In genomic region chr1:179573650-179574206, GRCm38 (mm10) we compare ENCODE assay signal across 18 mouse cellular contexts. TPM values are rescaled to one million over a fixed set of nuclear protein-coding genes. Genes with fewer than 3 reads are reported as not detected.
A peak's percentile ranks its signal among the peaks of the same experiment; 100 is the strongest.
DNase-seq lines count a peak whose midpoint lies in the region; ATAC-seq and TF ChIP-seq lines count a peak whose summit lies in the region.
"Had no signal": no experiment of that assay in that cellular context is flagged by ENCODE, and none has a peak within 500 bp of the region (broad histone marks: within the 10 kb centered on the region; RNA-seq: fewer than 3 reads in every experiment).

No protein-coding gene starts in this region.

- no peaks in the 10 kb centered on the region for H3K36me3 ChIP-seq in forebrain, embryonic 10.5 days (replicated peaks)
- 0 out of 2 replicates have a peak, but pooled peaks cover under 1% of the 10 kb centered on the region for H3K36me3 ChIP-seq in forebrain, embryonic 13.5 days (ENCODE audit: poor library complexity, severe bottlenecking)
- H3K36me3 ChIP-seq in liver, embryonic 14.5 days (replicated peaks; ENCODE audit: control insufficient read depth, insufficient read depth, low read depth) = no peaks in the 10 kb centered on the region
- H3K36me3 ChIP-seq in intestine, embryonic 15.5 days = no peaks in the 10 kb centered on the region
- H3K36me3 ChIP-seq in stomach, postnatal 0 days (ENCODE audit: control insufficient read depth, insufficient read depth, low read length) = no peaks in the 10 kb centered on the region
- H3K36me3 ChIP-seq: heart, embryonic 15.5 days; hindbrain, embryonic 15.5 days; midbrain, embryonic 13.5 days had no signal

- TF ChIP-seq CTCF in liver, embryonic 14.5 days (IDR thresholded peaks at IDR 0.05; ENCODE audit: low read depth) = no peak
- no peak for TF ChIP-seq CTCF in stomach, postnatal 0 days (IDR thresholded peaks at IDR 0.05; ENCODE audit: low read depth)

- H3K27me3 ChIP-seq in forebrain, embryonic 10.5 days (ENCODE audit: poor library complexity, severe bottlenecking) = no peaks in the 10 kb centered on the region
- no peaks in the 10 kb centered on the region for H3K27me3 ChIP-seq in forebrain, embryonic 13.5 days
- H3K27me3 ChIP-seq in liver, embryonic 14.5 days (ENCODE audit: control insufficient read depth, insufficient read depth, low read length) = no peaks in the 10 kb centered on the region
- H3K27me3 ChIP-seq in intestine, embryonic 15.5 days (replicated peaks) = no peaks in the 10 kb centered on the region
- no peaks in the 10 kb centered on the region for H3K27me3 ChIP-seq in stomach, postnatal 0 days (ENCODE audit: control insufficient read depth, insufficient read depth, low read length)
- H3K27me3 ChIP-seq: heart, embryonic 15.5 days; hindbrain, embryonic 15.5 days; midbrain, embryonic 13.5 days had no signal

- no peak overlapping the region for H3K4me3 ChIP-seq in forebrain, embryonic 10.5 days
- H3K4me3 ChIP-seq in forebrain, embryonic 13.5 days = no peak overlapping the region
- no peak overlapping the region for H3K4me3 ChIP-seq in liver, embryonic 14.5 days (ENCODE audit: insufficient read depth in 1 of 2, low read depth in 2 of 2, low read length in 2 of 2)
- no peak overlapping the region for H3K4me3 ChIP-seq in intestine, embryonic 15.5 days (replicated peaks)
- no peak overlapping the region for H3K4me3 ChIP-seq in stomach, postnatal 0 days (ENCODE audit: low read depth, low read length)
- H3K4me3 ChIP-seq: erythroblast, embryonic 14.5 days; heart, embryonic 15.5 days; hindbrain, embryonic 15.5 days; midbrain, embryonic 13.5 days had no signal

- no peak overlapping the region for H3K4me2 ChIP-seq in forebrain, embryonic 13.5 days
- no peak overlapping the region for H3K4me2 ChIP-seq in liver, embryonic 14.5 days (ENCODE audit: low read depth)
- no peak overlapping the region for H3K4me2 ChIP-seq in intestine, embryonic 15.5 days (replicated peaks)
- no peak overlapping the region for H3K4me2 ChIP-seq in stomach, postnatal 0 days (replicated peaks; ENCODE audit: low read depth)
- H3K4me2 ChIP-seq: heart, embryonic 15.5 days; hindbrain, embryonic 15.5 days; midbrain, embryonic 13.5 days had no signal

- no peak overlapping the region for H3K9ac ChIP-seq in forebrain, embryonic 13.5 days
- no peak overlapping the region for H3K9ac ChIP-seq in liver, embryonic 14.5 days (replicated peaks)
- no peak overlapping the region for H3K9ac ChIP-seq in intestine, embryonic 15.5 days
- no peak overlapping the region for H3K9ac ChIP-seq in stomach, postnatal 0 days (ENCODE audit: low read length)
- H3K9ac ChIP-seq: heart, embryonic 15.5 days; hindbrain, embryonic 15.5 days; midbrain, embryonic 13.5 days had no signal

- 83% methylated on average over 6 of the region's 6 CpGs for WGBS in forebrain, embryonic 10.5 days
- 85% methylated on average over 6 of the region's 6 CpGs for WGBS in forebrain, embryonic 13.5 days
- 55% methylated on average over 6 of the region's 6 CpGs for WGBS in liver, embryonic 14.5 days (ENCODE audit: insufficient replicate concordance)
- 55% methylated on average over 6 of the region's 6 CpGs for WGBS in intestine, embryonic 15.5 days
- WGBS in stomach, postnatal 0 days = 35% methylated on average over 6 of the region's 6 CpGs

- H3K4me1 ChIP-seq in forebrain, embryonic 10.5 days = peaks cover 5% of the 10 kb centered on the region; the same call in 1 of the 2 replicates
- H3K4me1 ChIP-seq in forebrain, embryonic 13.5 days = no peaks in the 10 kb centered on the region; the same call in 1 of the 2 replicates
- H3K4me1 ChIP-seq in liver, embryonic 14.5 days (replicated peaks; ENCODE audit: control insufficient read depth in 2 of 2, insufficient read depth in 2 of 2, low read length in 1 of 2) = peaks cover 9 to 22% of the 10 kb centered on the region in 2 experiments
- H3K4me1 ChIP-seq in intestine, embryonic 15.5 days (replicated peaks) = peaks cover 10% of the 10 kb centered on the region
- 0 out of 2 replicates have a peak, but pooled peaks cover 2% of the 10 kb centered on the region for H3K4me1 ChIP-seq in stomach, postnatal 0 days (replicated peaks; ENCODE audit: control insufficient read depth, insufficient read depth)
- H3K4me1 ChIP-seq: hindbrain, embryonic 15.5 days had no signal

- ATAC-seq in forebrain, embryonic 13.5 days = no peak
- 0 out of 2 replicates have a peak, but pooled peaks have one; percentile 21 for ATAC-seq in liver, embryonic 14.5 days (ENCODE audit: insufficient read depth)
- ATAC-seq in intestine, embryonic 15.5 days = no peak
- ATAC-seq in stomach, postnatal 0 days (ENCODE audit: low FRiP score, low TSS enrichment) = no peak
- ATAC-seq: activated CD4-positive, CD25-positive, alpha-beta regulatory T cell, adult 4 months; midbrain, embryonic 13.5 days had no signal

- no peaks in the 10 kb centered on the region for H3K9me3 ChIP-seq in forebrain, embryonic 10.5 days
- H3K9me3 ChIP-seq in forebrain, embryonic 13.5 days (replicated peaks) = no peaks in the 10 kb centered on the region
- H3K9me3 ChIP-seq in liver, embryonic 14.5 days (ENCODE audit: control insufficient read depth, low read length) = no peaks in the 10 kb centered on the region
- no peaks in the 10 kb centered on the region for H3K9me3 ChIP-seq in intestine, embryonic 15.5 days
- no peaks in the 10 kb centered on the region for H3K9me3 ChIP-seq in stomach, postnatal 0 days (ENCODE audit: control insufficient read depth, low read length)
- H3K9me3 ChIP-seq: G1E; heart, embryonic 15.5 days; hindbrain, embryonic 15.5 days; midbrain, embryonic 13.5 days had no signal

- DNase-seq in forebrain, embryonic 10.5 days (ENCODE audit: extremely low spot score, low spot score) = no peak
- DNase-seq in liver, embryonic 14.5 days (ENCODE audit: low read depth in 3 of 3, low spot score in 3 of 3) = no peak
- no peak for DNase-seq in liver
- no peak for DNase-seq in stomach, postnatal 0 days (ENCODE audit: low spot score)
- DNase-seq in gastrocnemius, postnatal 4 days (ENCODE audit: low spot score in 2 of 2) = no peak
- no peak for DNase-seq in ovary, postnatal 14 days (ENCODE audit: low spot score)
- DNase-seq: cerebellum, adult 18-20 months; kidney, postnatal 25 days; right cerebral cortex, postnatal 4 days; thymus, postnatal 4 days had no signal

- 0 out of 2 replicates have a peak overlapping the region, but pooled peaks have one; percentile 11 for H3K27ac ChIP-seq in forebrain, embryonic 10.5 days
- no peak overlapping the region for H3K27ac ChIP-seq in forebrain, embryonic 13.5 days
- no peak overlapping the region for H3K27ac ChIP-seq in liver, embryonic 14.5 days
- H3K27ac ChIP-seq in intestine, embryonic 15.5 days = peak overlapping the region; percentile 55
- H3K27ac ChIP-seq in stomach, postnatal 0 days (replicated peaks) = peak overlapping the region; percentile 85
- H3K27ac ChIP-seq: heart, embryonic 15.5 days; hindbrain, embryonic 15.5 days; midbrain, embryonic 13.5 days had no signal

- no peak for TF ChIP-seq EP300 in liver, embryonic 14.5 days (IDR thresholded peaks at IDR 0.05; ENCODE audit: low read depth)
- no peak for TF ChIP-seq EP300 in stomach, postnatal 0 days (optimal IDR thresholded peaks at IDR 0.05)

RNA-seq across cellular contexts. Expression of gene Cnst, which starts 27.6 kb away (rescaled TPM):
- polyA plus RNA-seq in forebrain, embryonic 10.5 days (2016; fragmentation: Nextera tagmentation; extraction: Ambion mirVana) = 17.4 and 18.5 TPM in 2 replicates
- polyA plus RNA-seq in forebrain, embryonic 13.5 days (2015; fragmentation: Nextera tagmentation; extraction: Ambion mirVana) = 23.0 and 24.4 TPM in 2 replicates
- polyA plus RNA-seq in liver, embryonic 14.5 days (2012; rRNA removed) = 7.5 and 9.5 TPM in 2 replicates
- polyA plus RNA-seq in liver, embryonic 14.5 days (2014; fragmentation: Nextera tagmentation; extraction: Ambion mirVana) = 10.2 and 11.6 TPM in 2 replicates
- 11.0 and 11.8 TPM in 2 replicates for polyA plus RNA-seq in intestine, embryonic 15.5 days (2015; fragmentation: Nextera tagmentation; extraction: Ambion mirVana)
- polyA plus RNA-seq in stomach, postnatal 0 days (2015; fragmentation: Nextera tagmentation; extraction: Ambion mirVana) = 8.8 and 9.9 TPM in 2 replicates
- total RNA-seq in gastrocnemius, postnatal 4 days (2021) = 10 to 100 TPM; 33.5 to 36.4 TPM

RNA-seq across cellular contexts. Expression of gene Tfb2m, which starts 27.7 kb away (rescaled TPM):
- 22.9 and 27.2 TPM in 2 replicates for polyA plus RNA-seq in forebrain, embryonic 10.5 days (2016; fragmentation: Nextera tagmentation; extraction: Ambion mirVana)
- 32.4 and 32.6 TPM in 2 replicates for polyA plus RNA-seq in forebrain, embryonic 13.5 days (2015; fragmentation: Nextera tagmentation; extraction: Ambion mirVana)
- polyA plus RNA-seq in liver, embryonic 14.5 days (2012; rRNA removed) = 4.0 and 6.5 TPM in 2 replicates
- 7.8 and 9.4 TPM in 2 replicates for polyA plus RNA-seq in liver, embryonic 14.5 days (2014; fragmentation: Nextera tagmentation; extraction: Ambion mirVana)
- 28.8 and 36.1 TPM in 2 replicates for polyA plus RNA-seq in intestine, embryonic 15.5 days (2015; fragmentation: Nextera tagmentation; extraction: Ambion mirVana)
- 28.7 and 31.6 TPM in 2 replicates for polyA plus RNA-seq in stomach, postnatal 0 days (2015; fragmentation: Nextera tagmentation; extraction: Ambion mirVana)
- total RNA-seq in gastrocnemius, postnatal 4 days (2021) = 10 to 100 TPM; 16.1 to 19.5 TPM

RNA-seq across cellular contexts. Expression of gene Smyd3, which starts 55.9 kb away (rescaled TPM):
- 14.7 and 18.0 TPM in 2 replicates for polyA plus RNA-seq in forebrain, embryonic 10.5 days (2016; fragmentation: Nextera tagmentation; extraction: Ambion mirVana)
- 13.5 and 13.7 TPM in 2 replicates for polyA plus RNA-seq in forebrain, embryonic 13.5 days (2015; fragmentation: Nextera tagmentation; extraction: Ambion mirVana)
- 1.5 and 2.6 TPM in 2 replicates for polyA plus RNA-seq in liver, embryonic 14.5 days (2012; rRNA removed)
- polyA plus RNA-seq in liver, embryonic 14.5 days (2014; fragmentation: Nextera tagmentation; extraction: Ambion mirVana) = 6.3 and 6.6 TPM in 2 replicates
- 15.3 and 18.1 TPM in 2 replicates for polyA plus RNA-seq in intestine, embryonic 15.5 days (2015; fragmentation: Nextera tagmentation; extraction: Ambion mirVana)
- polyA plus RNA-seq in stomach, postnatal 0 days (2015; fragmentation: Nextera tagmentation; extraction: Ambion mirVana) = 10.5 and 12.1 TPM in 2 replicates
- total RNA-seq in gastrocnemius, postnatal 4 days (2021) = 1 to 10 TPM; 7.8 TPM

Comparison
In these comparisons a context has a peak if more than half of its experiments do, and no peak if none do; other contexts are left out.
1. H3K27ac ChIP-seq: peak in forebrain, embryonic 10.5 days (single experiment), intestine, embryonic 15.5 days (single experiment) and stomach, postnatal 0 days (single experiment); none in forebrain, embryonic 13.5 days (single experiment) and liver, embryonic 14.5 days (single experiment).